Mouse (Mus musculus) intestine, embryonic 16.5 days (tissue): ENCODE measurements around the gene Btbd11. TPM values are rescaled to one million over a fixed set of nuclear protein-coding genes. Genes with fewer than 3 reads are reported as not detected.

Experiments
- ATAC-seq: fragments of 200-750 bp; cut with Nextera tagmentation; 2 replicates; pipeline ENCODE4 v1.8.0; 2017; ENCODE audit warnings: moderate TSS enrichment, moderate library complexity
- H3K27ac ChIP-seq: fragments of 300-500 bp; sonication (generic); 2 replicates; pipeline ENCODE4 v1.5.1; 2014; ENCODE audit warnings: mild to moderate bottlenecking, low read length
- H3K27me3 ChIP-seq: fragments of 300-500 bp; sonication (generic); replicated peaks from 2 replicates; pipeline ENCODE4 v1.6.1; 2014; ENCODE audit warnings: low read length, control low read depth, mixed read lengths; ENCODE audit not compliant: control insufficient read depth, insufficient read depth
- H3K36me3 ChIP-seq: fragments of 300-500 bp; sonication (generic); 2 replicates; pipeline ENCODE4 v1.6.1; 2014; ENCODE audit warnings: low read length, control low read depth; ENCODE audit not compliant: control insufficient read depth, insufficient read depth
- H3K4me1 ChIP-seq: fragments of 300-500 bp; sonication (generic); 2 replicates; pipeline ENCODE4 v1.6.1; 2014; ENCODE audit warnings: low read length, control low read depth, mixed read lengths; ENCODE audit not compliant: control insufficient read depth, insufficient read depth
- H3K4me2 ChIP-seq: fragments of 300-500 bp; sonication (generic); 2 replicates; pipeline ENCODE4 v1.6.1; 2014; ENCODE audit warnings: low read depth, low read length, control low read depth
- H3K4me3 ChIP-seq: fragments of 300-500 bp; sonication (generic); 2 replicates; pipeline ENCODE4 v1.5.1; 2014; ENCODE audit warnings: mild to moderate bottlenecking, low read length
- H3K9ac ChIP-seq: fragments of 300-500 bp; sonication (generic); 2 replicates; pipeline ENCODE4 v1.6.1; 2014; ENCODE audit warnings: low read depth, low read length
- H3K9me3 ChIP-seq: fragments of 300-500 bp; sonication (generic); 2 replicates; pipeline ENCODE4 v1.6.1; 2016; ENCODE audit warnings: low read length, control low read depth; ENCODE audit not compliant: control insufficient read depth
- WGBS: fragments of 180-500 bp; shearing (Covaris S2); extraction: QIAGEN DNeasy Blood & Tissue Kit; methylation state at CpG from one replicate; pipeline ENCODE4 v1.1.7; 2014; 5-methylcytosine and 5-hydroxymethylcytosine counted together
- polyA plus RNA-seq: library from polyadenylated mRNA; unstranded; fragments of >200 nt; fragmentation: Nextera tagmentation; extraction: Ambion mirVana; gene quantifications from 2 replicates; pipeline ENCODE4 v1.2.1, GENCODE M21; 2015

Btbd11 gene
- polyA plus RNA-seq, 1 experiment from 2014 or later: 0.86 TPM

DNA sequence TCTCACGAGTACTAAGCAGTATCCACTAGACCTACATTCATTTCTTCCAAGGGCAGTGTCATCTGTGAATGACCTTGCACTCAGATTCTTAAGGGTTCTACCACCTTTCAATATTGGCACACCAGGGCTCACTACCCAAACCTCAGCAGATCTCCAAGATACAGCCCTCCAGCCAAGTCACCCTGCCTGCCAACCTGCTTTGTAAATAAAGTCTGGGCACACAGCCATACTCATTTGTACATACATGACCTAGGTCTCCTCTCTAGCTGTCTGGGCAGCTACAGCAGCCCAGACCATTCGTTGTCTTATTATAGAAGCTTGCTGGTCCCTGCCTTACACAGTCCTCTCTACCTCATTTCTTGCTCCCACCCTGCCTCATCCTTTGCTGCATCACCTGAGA lies 15.3 kb upstream of the Btbd11 start:
- no peak overlapping the region for H3K4me2 ChIP-seq
- no peaks in the 10 kb centered on the region for H3K36me3 ChIP-seq
- H3K9ac ChIP-seq: no peak overlapping the region
- no peak for ATAC-seq
- H3K4me1 ChIP-seq: no peaks in the 10 kb centered on the region
- H3K27ac ChIP-seq: no peak overlapping the region
- 74% methylated on average over 2 of the region's 2 CpGs for WGBS
- no peak overlapping the region for H3K4me3 ChIP-seq
- H3K27me3 ChIP-seq: no peaks in the 10 kb centered on the region
- no peaks in the 10 kb centered on the region for H3K9me3 ChIP-seq

DNA sequence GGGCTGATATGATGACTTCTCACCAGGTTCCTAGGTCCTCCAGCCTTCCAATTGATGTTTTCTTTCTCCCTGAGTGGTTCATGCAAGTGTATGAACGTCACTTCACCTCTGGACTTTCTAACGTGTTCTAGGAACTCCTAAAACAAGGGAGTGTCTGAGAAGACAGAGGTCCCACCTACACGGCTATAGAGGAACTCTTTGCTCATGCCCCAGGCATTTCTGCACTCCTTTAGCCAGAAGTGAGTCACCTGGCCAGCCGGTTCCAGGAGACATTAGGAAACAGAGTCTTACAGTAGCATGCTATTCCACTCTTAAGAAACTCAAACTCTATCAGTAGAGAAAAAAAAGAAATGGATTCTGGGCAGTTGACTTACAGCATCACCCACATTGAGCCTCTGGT lies 14.5 kb upstream of the Btbd11 start:
- no peak for ATAC-seq

DNA sequence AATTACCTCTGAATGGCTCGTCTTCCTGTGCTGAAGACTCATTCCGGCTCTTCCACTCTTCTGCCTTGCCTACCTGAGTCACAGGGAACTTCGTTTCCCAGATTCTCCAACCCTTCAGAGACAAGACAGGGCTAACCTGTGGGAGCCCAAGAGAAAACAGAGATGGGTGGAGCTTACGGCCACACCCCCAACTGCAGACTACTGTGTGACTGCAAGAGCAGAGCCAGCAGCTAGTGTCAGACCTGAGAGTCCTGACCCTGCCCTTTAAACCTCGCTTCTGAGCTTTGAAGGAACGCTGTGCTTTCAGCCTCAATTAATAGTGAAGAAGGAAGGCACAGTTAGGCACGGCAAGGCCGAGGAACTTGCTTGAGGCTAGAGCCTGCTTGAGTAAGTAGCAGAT lies 7.6 kb upstream of the Btbd11 start:
- no peak overlapping the region for H3K4me2 ChIP-seq
- H3K27me3 ChIP-seq: no peaks in the 10 kb centered on the region
- WGBS: 16% methylated on average over 8 of the region's 8 CpGs
- peak; percentile 81 for ATAC-seq
- H3K9ac ChIP-seq: no peak overlapping the region
- no peak overlapping the region for H3K4me3 ChIP-seq
- H3K9me3 ChIP-seq: no peaks in the 10 kb centered on the region
- no peaks in the 10 kb centered on the region for H3K4me1 ChIP-seq
- H3K27ac ChIP-seq: no peak overlapping the region
- no peaks in the 10 kb centered on the region for H3K36me3 ChIP-seq

More for the DNA sequence above, 14.5 kb upstream of the Btbd11 start:
- WGBS: 69% methylated on average over 4 of the region's 4 CpGs
- Histone ChIP-seq H3K4me3 (no peak overlapping the region), H3K9me3 (no peaks in the 10 kb centered on the region), H3K27me3 (no peaks in the 10 kb centered on the region), H3K27ac (no peak overlapping the region), H3K4me1 (no peaks in the 10 kb centered on the region), H3K4me2 (no peak overlapping the region), H3K9ac (no peak overlapping the region), H3K36me3 (no peaks in the 10 kb centered on the region)

DNA sequence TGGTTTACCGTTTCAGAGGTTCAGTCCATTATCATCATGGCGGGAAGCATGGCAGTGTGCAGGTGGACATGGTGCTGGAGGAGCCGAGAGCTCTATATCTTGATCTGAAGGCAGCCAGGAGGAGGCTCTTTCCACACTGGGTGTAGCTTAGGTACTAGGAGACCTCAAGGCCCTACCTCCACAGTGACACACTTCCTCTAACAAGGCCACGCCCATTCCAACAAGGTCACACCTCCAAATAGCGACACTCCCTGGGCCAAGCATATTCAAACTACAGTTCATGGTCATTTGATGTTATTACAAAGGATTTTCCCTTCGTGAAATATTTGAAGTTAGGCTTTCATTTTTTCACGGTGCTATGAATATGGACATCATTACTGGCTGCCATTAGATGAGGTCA lies 3.6 kb upstream of the Btbd11 start:
- no peak overlapping the region for H3K4me2 ChIP-seq

DNA sequence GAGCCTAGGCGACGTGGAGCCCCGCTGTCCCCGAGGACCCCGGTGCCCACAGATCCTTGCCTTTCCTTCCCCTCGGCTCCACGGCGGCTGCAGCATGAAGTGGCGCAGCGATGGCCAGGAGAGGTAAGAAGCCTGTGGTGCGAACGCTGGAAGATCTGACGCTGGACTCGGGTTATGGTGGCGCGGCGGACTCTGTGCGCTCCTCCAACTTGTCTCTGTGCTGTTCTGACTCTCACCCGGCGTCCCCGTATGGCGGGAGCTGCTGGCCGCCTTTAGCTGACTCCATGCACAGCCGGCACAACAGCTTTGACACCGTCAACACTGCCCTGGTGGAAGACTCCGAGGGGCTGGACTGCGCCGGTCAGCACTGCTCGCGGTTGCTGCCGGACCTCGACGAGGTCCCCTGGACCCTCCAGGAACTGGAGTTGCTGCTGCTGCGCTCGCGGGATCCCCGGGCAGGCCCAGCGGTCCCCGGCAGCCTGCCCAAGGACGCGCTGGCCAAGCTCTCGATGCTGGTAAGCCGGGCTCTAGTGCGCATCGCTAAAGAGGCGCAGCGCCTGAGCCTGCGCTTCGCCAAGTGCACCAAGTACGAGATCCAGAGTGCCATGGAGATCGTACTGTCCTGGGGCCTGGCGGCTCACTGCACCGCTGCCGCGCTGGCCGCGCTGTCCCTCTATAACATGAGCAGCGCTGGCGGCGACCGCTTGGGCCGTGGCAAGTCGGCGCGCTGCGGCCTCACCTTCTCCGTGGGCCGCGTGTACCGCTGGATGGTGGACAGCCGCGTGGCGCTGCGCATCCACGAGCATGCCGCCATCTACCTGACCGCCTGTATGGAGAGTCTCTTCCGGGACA lies 831 bp downstream of the Btbd11 start:
- H3K9me3 ChIP-seq: no peaks in the 10 kb centered on the region
- H3K4me3 ChIP-seq: peak overlapping the region; percentile 63
- H3K4me1 ChIP-seq: peaks cover 17% of the 10 kb centered on the region
- under 1% methylated on average over 78 of the region's 78 CpGs for WGBS
- H3K4me2 ChIP-seq: peak overlapping the region; percentile 100
- H3K27me3 ChIP-seq: peaks cover 8% of the 10 kb centered on the region; the same call in 1 of the 2 replicates
- 0 out of 2 replicates have a peak overlapping the region, but pooled peaks have one; percentile 54 for H3K27ac ChIP-seq
- peak; percentile 32 for ATAC-seq
- peak overlapping the region; percentile 71 for H3K9ac ChIP-seq
- H3K36me3 ChIP-seq: no peaks in the 10 kb centered on the region

More for the DNA sequence above, 3.6 kb upstream of the Btbd11 start:
- no peaks in the 10 kb centered on the region for H3K36me3 ChIP-seq
- H3K9me3 ChIP-seq: no peaks in the 10 kb centered on the region
- H3K9ac ChIP-seq: no peak overlapping the region
- ATAC-seq: no peak
- no peak overlapping the region for H3K4me3 ChIP-seq
- H3K4me1 ChIP-seq: peaks cover 8% of the 10 kb centered on the region
- H3K27me3 ChIP-seq: no peaks in the 10 kb centered on the region
- WGBS: 88% methylated on average over 7 of the region's 7 CpGs
- H3K27ac ChIP-seq: no peak overlapping the region

DNA sequence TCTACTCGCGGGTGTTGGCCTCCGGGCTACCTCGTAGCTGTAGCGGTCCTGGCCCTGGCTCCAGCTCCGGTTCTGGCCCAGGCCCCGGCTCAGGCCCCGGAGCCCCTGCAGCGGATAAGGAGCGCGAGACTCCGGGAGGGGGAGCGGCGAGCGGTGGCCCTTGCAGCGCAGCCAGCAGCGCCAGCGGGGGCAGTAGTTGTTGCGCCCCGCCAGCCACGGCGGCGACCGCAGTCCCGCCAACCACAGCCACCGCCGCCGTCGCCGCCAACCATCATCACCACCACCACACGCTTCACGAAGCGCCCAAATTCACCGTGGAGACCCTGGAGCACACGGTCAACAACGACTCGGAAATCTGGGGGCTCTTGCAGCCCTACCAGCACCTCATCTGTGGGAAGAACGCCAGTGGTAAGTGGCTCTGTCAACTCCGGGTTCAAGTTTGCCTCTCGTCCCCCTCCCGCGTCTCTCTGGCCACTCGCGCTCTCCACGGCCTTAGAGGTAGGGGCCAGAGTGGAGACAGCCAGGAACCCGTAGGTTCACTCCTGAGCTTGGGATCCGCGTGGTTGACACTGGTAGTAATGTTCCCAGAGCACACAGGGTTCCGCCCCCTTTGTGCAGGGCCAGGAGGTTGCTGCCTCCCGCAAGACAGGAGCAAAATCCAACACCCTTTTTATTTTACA lies 1.6 kb downstream of the Btbd11 start:
- ATAC-seq: 0 out of 2 replicates have a peak, but pooled peaks have one; percentile 4
- Histone ChIP-seq H3K9me3 (no peaks in the 10 kb centered on the region), H3K27ac (no peak overlapping the region), H3K27me3 (peaks cover 8% of the 10 kb centered on the region; the same call in 1 of the 2 replicates), H3K9ac (peak overlapping the region; percentile 71), H3K4me3 (peak overlapping the region; percentile 63), H3K4me1 (peaks cover 17% of the 10 kb centered on the region), H3K36me3 (no peaks in the 10 kb centered on the region), H3K4me2 (peak overlapping the region; percentile 100)
- WGBS: under 1% methylated on average over 50 of the region's 50 CpGs

DNA sequence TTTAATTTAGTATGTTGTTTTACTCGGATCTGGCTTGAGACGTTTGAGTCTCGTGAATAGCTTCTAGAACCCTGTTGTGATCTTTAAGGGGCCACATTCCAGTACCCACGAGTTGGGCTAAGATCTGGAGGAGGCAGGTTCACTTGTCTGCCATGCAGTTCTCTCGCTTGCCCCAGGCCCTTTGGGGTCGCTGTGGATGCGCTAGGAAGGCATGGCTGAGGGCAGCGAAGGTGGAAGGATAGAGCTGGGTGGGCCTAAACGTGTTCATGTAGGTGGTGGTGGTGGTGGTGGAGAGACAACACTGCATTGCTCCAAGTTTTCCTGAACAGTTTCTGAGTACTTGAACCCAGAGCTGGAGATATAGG lies 2.1 kb downstream of the Btbd11 start:
- no peaks in the 10 kb centered on the region for H3K36me3 ChIP-seq
- no peaks in the 10 kb centered on the region for H3K9me3 ChIP-seq
- peaks cover 17% of the 10 kb centered on the region for H3K4me1 ChIP-seq
- H3K4me2 ChIP-seq: peak overlapping the region; percentile 100
- 6% methylated on average over 9 of the region's 9 CpGs for WGBS
- H3K27ac ChIP-seq: no peak overlapping the region
- ATAC-seq: no peak
- H3K27me3 ChIP-seq: peaks cover 8% of the 10 kb centered on the region; the same call in 1 of the 2 replicates
- peak overlapping the region; percentile 63 for H3K4me3 ChIP-seq
- no peak overlapping the region for H3K9ac ChIP-seq

DNA sequence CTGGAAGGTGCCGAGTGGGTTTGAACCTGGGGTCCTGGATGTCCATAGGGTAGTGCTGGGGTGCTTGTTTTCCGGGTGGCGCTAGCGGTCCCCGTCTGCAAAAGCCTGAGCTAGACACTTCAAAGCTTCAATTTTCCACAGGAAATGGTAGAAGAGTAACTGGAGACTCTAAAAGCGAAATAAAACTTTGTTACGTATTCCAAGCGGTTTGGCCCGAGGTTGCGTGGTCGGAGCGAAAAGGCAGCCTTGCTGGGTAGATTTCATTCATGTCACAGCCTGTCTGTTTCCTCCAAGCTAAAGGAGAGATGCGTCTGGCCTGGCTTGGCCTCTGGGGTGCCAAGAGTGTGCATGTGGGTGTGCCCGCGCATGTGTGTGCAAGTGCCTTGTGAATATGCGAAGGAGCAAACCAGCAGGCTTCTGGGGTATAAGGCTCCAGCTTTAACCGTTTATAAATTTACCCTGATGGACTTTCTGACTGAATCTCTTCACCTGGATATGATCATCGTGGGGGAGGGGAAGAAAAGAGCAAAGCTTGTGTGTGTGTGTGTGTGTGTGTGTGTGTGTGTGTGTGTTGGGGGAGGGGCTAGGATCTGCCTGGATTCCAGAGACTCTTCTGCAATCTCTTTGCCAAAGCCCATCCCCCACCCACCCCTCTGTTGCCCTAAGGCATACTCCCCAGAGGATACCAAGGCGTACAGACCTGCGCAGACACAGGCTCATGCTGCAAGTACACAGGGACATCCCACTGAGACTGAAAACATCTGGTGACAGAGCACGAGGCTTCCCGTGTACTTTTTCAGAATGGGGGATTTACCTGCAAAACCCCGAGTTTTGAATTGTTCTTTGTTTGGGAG lies 2.9 kb downstream of the Btbd11 start:
- WGBS: 55% methylated on average over 23 of the region's 23 CpGs
- no peak overlapping the region for H3K9ac ChIP-seq
- H3K4me2 ChIP-seq: no peak overlapping the region
- no peaks in the 10 kb centered on the region for H3K36me3 ChIP-seq
- H3K4me1 ChIP-seq: peaks cover 17% of the 10 kb centered on the region
- no peak overlapping the region for H3K27ac ChIP-seq
- H3K9me3 ChIP-seq: no peaks in the 10 kb centered on the region
- peaks cover 8% of the 10 kb centered on the region; the same call in 1 of the 2 replicates for H3K27me3 ChIP-seq
- H3K4me3 ChIP-seq: no peak overlapping the region
- no peak for ATAC-seq

DNA sequence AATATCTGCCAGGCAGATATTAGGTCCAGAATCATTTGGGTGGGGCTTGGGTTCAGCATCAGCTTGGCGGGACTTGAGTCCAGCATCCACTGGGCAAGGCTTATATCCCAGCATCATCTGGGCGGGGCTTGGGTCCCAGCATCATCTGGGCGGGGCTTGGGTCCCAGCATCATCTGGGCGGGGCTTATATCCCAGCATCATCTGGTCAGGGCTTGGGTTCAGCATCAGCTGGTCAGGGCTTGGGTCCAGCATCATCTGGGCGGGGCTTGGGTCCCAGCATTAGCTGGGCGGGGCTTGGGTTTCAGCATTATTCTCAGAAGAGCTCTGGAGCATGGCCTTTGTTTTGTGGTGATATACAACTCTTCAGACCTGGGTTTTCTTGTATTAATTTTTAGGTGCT lies 6.4 kb downstream of the Btbd11 start:
- no peak overlapping the region for H3K4me2 ChIP-seq
- H3K36me3 ChIP-seq: no peaks in the 10 kb centered on the region
- no peaks in the 10 kb centered on the region for H3K9me3 ChIP-seq
- H3K9ac ChIP-seq: no peak overlapping the region
- H3K4me1 ChIP-seq: peaks cover 8% of the 10 kb centered on the region
- no peak overlapping the region for H3K4me3 ChIP-seq
- no peak overlapping the region for H3K27ac ChIP-seq
- WGBS: 65% methylated on average over 6 of the region's 6 CpGs
- peaks cover 8% of the 10 kb centered on the region; the same call in 1 of the 2 replicates for H3K27me3 ChIP-seq
- ATAC-seq: no peak
